Mouse (Mus musculus) MEL (cell line): Measurements from ENCODE around the gene Tcf15.

Experiments used
- CTCF ChIP-seq, 3 experiments: IDR thresholded peaks in 2 of 3; conservative IDR thresholded peaks in 1 of 3; 2 replicates each; pipeline ENCODE4 v1.5.1; 2011 to 2012; ENCODE audit warnings: low read length in 3 of 3, low read depth in 2 of 3, mild to moderate bottlenecking in 2 of 3, improper control_type of control experiment in 1 of 3, inconsistent platforms in 1 of 3, mixed read lengths in 1 of 3, moderate library complexity in 1 of 3; ENCODE audit not compliant: control insufficient read depth in 1 of 3, insufficient read depth in 1 of 3, poor library complexity in 1 of 3, severe bottlenecking in 1 of 3
- EP300 ChIP-seq, 2 experiments: IDR thresholded peaks; 2 replicates each; pipeline ENCODE4 v1.6.1; 2011; ENCODE audit warnings: improper control_type of control experiment in 2 of 2, low read length in 2 of 2, low read depth in 1 of 2, mild to moderate bottlenecking in 1 of 2
- JUND ChIP-seq: IDR thresholded peaks from 2 replicates; pipeline ENCODE4 v1.6.1; 2011; ENCODE audit warnings: low read depth, mild to moderate bottlenecking, improper control_type of control experiment, low read length
- MAFK ChIP-seq: IDR thresholded peaks from 2 replicates; pipeline ENCODE4 v1.6.1; 2011; ENCODE audit warnings: low read depth, mild to moderate bottlenecking, low read length, improper control_type of control experiment, borderline replicate concordance
- MAX ChIP-seq: IDR thresholded peaks from 2 replicates; pipeline ENCODE4 v1.6.1; 2011; ENCODE audit warnings: low read length, improper control_type of control experiment
- NRF1 ChIP-seq: IDR thresholded peaks from 2 replicates; pipeline ENCODE4 v1.6.1; 2014; ENCODE audit warnings: low read depth, mild to moderate bottlenecking, inconsistent platforms, low read length, improper control_type of control experiment, moderate library complexity; ENCODE audit not compliant: poor library complexity, insufficient read depth, severe bottlenecking
- POLR2AphosphoS5 ChIP-seq: IDR thresholded peaks from 2 replicates; pipeline ENCODE4 v1.6.1; 2012; ENCODE audit warnings: low read depth, borderline replicate concordance, mild to moderate bottlenecking, inconsistent platforms, low read length, moderate library complexity, mixed read lengths
- SIN3A ChIP-seq: IDR thresholded peaks from 2 replicates; pipeline ENCODE4 v1.6.1; 2012; ENCODE audit warnings: low read length, improper control_type of control experiment, inconsistent platforms
- TCF12 ChIP-seq: IDR thresholded peaks from 2 replicates; pipeline ENCODE4 v1.6.1; 2014; ENCODE audit warnings: low read depth, mild to moderate bottlenecking, inconsistent platforms, low read length, improper control_type of control experiment, moderate library complexity
- ZKSCAN1 ChIP-seq: IDR thresholded peaks from 2 replicates; pipeline ENCODE4 v1.6.1; 2012; ENCODE audit warnings: low read depth, mild to moderate bottlenecking, inconsistent platforms, low read length, improper control_type of control experiment, moderate library complexity
- ZMIZ1 ChIP-seq: IDR thresholded peaks from 2 replicates; pipeline ENCODE4 v1.6.1; 2012; ENCODE audit warnings: low read depth, mild to moderate bottlenecking, inconsistent platforms, low read length, improper control_type of control experiment, moderate library complexity

DNA sequence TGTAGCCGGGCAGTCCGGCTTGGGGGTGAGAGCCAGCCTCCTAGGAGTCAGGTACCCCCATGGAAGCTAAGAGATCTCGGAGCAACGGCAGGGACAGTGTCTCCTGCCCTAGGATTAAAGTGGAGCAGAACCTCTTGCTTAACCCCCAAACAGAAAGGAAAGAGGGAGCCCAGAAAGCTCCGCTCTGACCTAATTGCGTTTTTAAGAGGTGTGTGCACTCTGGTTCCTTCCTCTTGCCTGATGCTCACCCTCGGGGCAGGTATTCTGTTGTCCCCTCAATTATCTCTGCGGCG, 743 bp downstream of the Tcf15 start:
- TF ChIP-seq CTCF (IDR thresholded peaks at IDR 0.05 in 2 of 3, conservative IDR thresholded peaks at IDR 0.05 in 1 of 3; ENCODE audit: control insufficient read depth in 1 of 3, insufficient read depth in 1 of 3, low read depth in 2 of 3, low read length in 3 of 3, poor library complexity in 1 of 3, severe bottlenecking in 1 of 3) (no peak), TCF12 (no peak), ZKSCAN1 (no peak), ZMIZ1 (no peak), NRF1 (no peak), SIN3A (no peak), EP300 (IDR thresholded peaks at IDR 0.05; ENCODE audit: low read depth in 1 of 2, low read length in 2 of 2) (no peak), MAX (no peak), POLR2AphosphoS5 (no peak), MAFK (no peak), JUND (no peak)
